In genomic region chr10:71146681-71147615, GRCm38 (mm10) we compare ENCODE assay signal across 16 mouse cellular contexts. TPM values are rescaled to one million over a fixed set of nuclear protein-coding genes. Genes with fewer than 3 reads are reported as not detected.
DNase-seq lines count a peak whose midpoint lies in the region; ATAC-seq and TF ChIP-seq lines count a peak whose summit lies in the region.
"Had no signal": no experiment of that assay in that cellular context is flagged by ENCODE, and none has a peak within 500 bp of the region (broad histone marks: within the 10 kb centered on the region; RNA-seq: fewer than 3 reads in every experiment).

No protein-coding gene starts in this region.

- no peak for TF ChIP-seq EP300 in stomach, postnatal 0 days (optimal IDR thresholded peaks at IDR 0.05)

- ATAC-seq in stomach, embryonic 16.5 days (ENCODE audit: insufficient read depth, low FRiP score) = no peak
- no peak for ATAC-seq in stomach, postnatal 0 days (ENCODE audit: low FRiP score, low TSS enrichment)
- no peak for ATAC-seq in midbrain, embryonic 11.5 days (ENCODE audit: low FRiP score)
- ATAC-seq: hindbrain, embryonic 16.5 days had no signal

- no peaks in the 10 kb centered on the region for H3K27me3 ChIP-seq in kidney, adult 2 months (replicated peaks; ENCODE audit: control insufficient read depth, insufficient read depth, low read length)
- H3K27me3 ChIP-seq in stomach, embryonic 16.5 days (ENCODE audit: control insufficient read depth, insufficient read depth, low read length) = no peaks in the 10 kb centered on the region
- H3K27me3 ChIP-seq in stomach, postnatal 0 days (ENCODE audit: control insufficient read depth, insufficient read depth, low read length) = no peaks in the 10 kb centered on the region
- H3K27me3 ChIP-seq in midbrain, embryonic 11.5 days (ENCODE audit: control insufficient read depth, insufficient read depth, low read length) = no peaks in the 10 kb centered on the region
- H3K27me3 ChIP-seq: neural tube, embryonic 15.5 days had no signal

- TF ChIP-seq POLR2A in kidney, adult 2 months (IDR thresholded peaks at IDR 0.05; ENCODE audit: low read depth, low read length) = no peak
- no peak for TF ChIP-seq POLR2A in brain, embryonic 14.5 days (IDR thresholded peaks at IDR 0.05; ENCODE audit: borderline replicate concordance, extremely low read depth, insufficient read depth, insufficient read length, poor library complexity, severe bottlenecking)

- H3K4me2 ChIP-seq in stomach, embryonic 16.5 days (ENCODE audit: low read depth, low read length) = no peak overlapping the region
- no peak overlapping the region for H3K4me2 ChIP-seq in stomach, postnatal 0 days (replicated peaks; ENCODE audit: low read depth)
- no peak overlapping the region for H3K4me2 ChIP-seq in midbrain, embryonic 11.5 days
- H3K4me2 ChIP-seq: liver, embryonic 11.5 days; neural tube, embryonic 15.5 days had no signal

- H3K9ac ChIP-seq in stomach, embryonic 16.5 days (ENCODE audit: low read length) = no peak overlapping the region
- no peak overlapping the region for H3K9ac ChIP-seq in stomach, postnatal 0 days (ENCODE audit: low read length)
- H3K9ac ChIP-seq in midbrain, embryonic 11.5 days (ENCODE audit: low read length) = no peak overlapping the region
- H3K9ac ChIP-seq: neural tube, embryonic 15.5 days had no signal

- H3K36me3 ChIP-seq in kidney, adult 2 months (ENCODE audit: control insufficient read depth, insufficient read depth, low read length) = no peaks in the 10 kb centered on the region; the same call in 1 of the 2 replicates
- no peaks in the 10 kb centered on the region for H3K36me3 ChIP-seq in stomach, embryonic 16.5 days (ENCODE audit: control insufficient read depth, insufficient read depth, low read length)
- no peaks in the 10 kb centered on the region for H3K36me3 ChIP-seq in stomach, postnatal 0 days (ENCODE audit: control insufficient read depth, insufficient read depth, low read length)
- no peaks in the 10 kb centered on the region for H3K36me3 ChIP-seq in midbrain, embryonic 11.5 days (ENCODE audit: control insufficient read depth, insufficient read depth, low read length)
- H3K36me3 ChIP-seq: neural tube, embryonic 15.5 days had no signal

- 57% methylated on average over 15 of the region's 15 CpGs for WGBS in kidney, adult 2 months
- 63% methylated on average over 15 of the region's 15 CpGs for WGBS in stomach, embryonic 16.5 days
- WGBS in stomach, postnatal 0 days = 63% methylated on average over 15 of the region's 15 CpGs
- 89% methylated on average over 15 of the region's 15 CpGs for WGBS in midbrain, embryonic 11.5 days

- H3K4me3 ChIP-seq in kidney, adult 2 months (ENCODE audit: insufficient read depth, low read depth, low read length) = no peak overlapping the region
- H3K4me3 ChIP-seq in stomach, embryonic 16.5 days (replicated peaks; ENCODE audit: low read length) = no peak overlapping the region
- no peak overlapping the region for H3K4me3 ChIP-seq in stomach, postnatal 0 days (ENCODE audit: low read depth, low read length)
- no peak overlapping the region for H3K4me3 ChIP-seq in midbrain, embryonic 11.5 days (ENCODE audit: low read depth, low read length)
- H3K4me3 ChIP-seq: left cerebral cortex, adult 2 months; neural tube, embryonic 15.5 days had no signal

- H3K4me1 ChIP-seq in kidney, adult 2 months (ENCODE audit: control insufficient read depth, insufficient read depth, low read length) = peaks cover 23% of the 10 kb centered on the region
- H3K4me1 ChIP-seq in stomach, embryonic 16.5 days (ENCODE audit: control insufficient read depth, insufficient read depth, low read length) = peaks cover 19% of the 10 kb centered on the region
- H3K4me1 ChIP-seq in stomach, postnatal 0 days (replicated peaks; ENCODE audit: control insufficient read depth, insufficient read depth) = no peaks in the 10 kb centered on the region
- H3K4me1 ChIP-seq in midbrain, embryonic 11.5 days (ENCODE audit: control insufficient read depth, insufficient read depth, low read length) = no peaks in the 10 kb centered on the region
- H3K4me1 ChIP-seq: neural tube, embryonic 15.5 days had no signal

- H3K9me3 ChIP-seq in stomach, embryonic 16.5 days (replicated peaks; ENCODE audit: control insufficient read depth, low read length) = 0 out of 2 replicates have a peak, but pooled peaks cover 4% of the 10 kb centered on the region
- H3K9me3 ChIP-seq in stomach, postnatal 0 days (ENCODE audit: control insufficient read depth, low read length) = no peaks in the 10 kb centered on the region
- no peaks in the 10 kb centered on the region; the same call in 1 of the 2 replicates for H3K9me3 ChIP-seq in midbrain, embryonic 11.5 days (ENCODE audit: control insufficient read depth, low read length)

- DNase-seq in kidney, adult 2 months = no peak
- no peak for DNase-seq in kidney, postnatal 4 days
- no peak for DNase-seq in stomach, postnatal 0 days (ENCODE audit: low spot score)
- DNase-seq in brain, embryonic 14.5 days (ENCODE audit: low read depth) = peak; percentile 32
- no peak for DNase-seq in midbrain, embryonic 11.5 days (ENCODE audit: low spot score, missing footprints)
- no peak for DNase-seq in layer of hippocampus, adult 8-10 months (ENCODE audit: low spot score in 2 of 2)
- DNase-seq: adrenal gland, postnatal 14 days; cerebellum, postnatal 14 days; kidney, adult 8-10 months; thymus, postnatal 14 days had no signal

- peak overlapping the region; percentile 65; the same call in 1 of the 2 replicates for H3K27ac ChIP-seq in kidney, adult 2 months (ENCODE audit: insufficient read depth, low read depth, low read length)
- H3K27ac ChIP-seq in stomach, embryonic 16.5 days (ENCODE audit: low read length) = peak overlapping the region; percentile 14; the same call in 1 of the 2 replicates
- no peak overlapping the region for H3K27ac ChIP-seq in stomach, postnatal 0 days (replicated peaks)
- no peak overlapping the region for H3K27ac ChIP-seq in midbrain, embryonic 11.5 days (ENCODE audit: low read depth, low read length)
- H3K27ac ChIP-seq: left cerebral cortex, adult 2 months; neural tube, embryonic 15.5 days had no signal

- no peak for TF ChIP-seq CTCF in kidney, adult 2 months (conservative IDR thresholded peaks at IDR 0.05; ENCODE audit: insufficient read depth, insufficient read length, low read depth, low read length)
- TF ChIP-seq CTCF in stomach, postnatal 0 days (IDR thresholded peaks at IDR 0.05; ENCODE audit: low read depth) = no peak
- TF ChIP-seq CTCF in brain, embryonic 14.5 days (IDR thresholded peaks at IDR 0.05; ENCODE audit: borderline replicate concordance, extremely low read depth, insufficient read depth, insufficient read length) = no peak

RNA-seq across cellular contexts. Expression of gene Bicc1, which starts 12.6 kb away (rescaled TPM):
- 69.0 and 78.8 TPM in 2 replicates for polyA plus RNA-seq in kidney, adult 2 months (2012; rRNA removed)
- 19.6 and 22.1 TPM in 2 replicates for polyA plus RNA-seq in stomach, embryonic 16.5 days (2015; fragmentation: Nextera tagmentation; extraction: Ambion mirVana)
- polyA plus RNA-seq in stomach, postnatal 0 days (2015; fragmentation: Nextera tagmentation; extraction: Ambion mirVana) = 9.6 and 9.8 TPM in 2 replicates
- polyA plus RNA-seq in brain, embryonic 14.5 days (2012; rRNA removed) = 4.1 and 6.9 TPM in 2 replicates
- polyA plus RNA-seq in midbrain, embryonic 11.5 days (2014; fragmentation: Nextera tagmentation; extraction: Ambion mirVana) = 9.2 and 9.6 TPM in 2 replicates
- total RNA-seq in layer of hippocampus, adult 8-10 months (2022) = 1 to 10 TPM; 4.8 to 7.1 (median 5.3) TPM
- total RNA-seq: megakaryocyte, adult 5-6 weeks had no signal

Comparison
In these comparisons a context has a peak if more than half of its experiments do, and no peak if none do; other contexts are left out.
1. H3K27ac ChIP-seq: peak in kidney, adult 2 months (single experiment) and stomach, embryonic 16.5 days (single experiment); none in stomach, postnatal 0 days (single experiment) and midbrain, embryonic 11.5 days (single experiment).